Mouse (Mus musculus) ovary, postnatal 36 days (tissue): ENCODE measurements around the gene Dolpp1.
"Not testable (repeated sequence)": the region's sequence is repeated elsewhere in the genome, so short reads cannot be mapped to it uniquely, and the experiment has no call there.

ENCODE experiments used
- DNase-seq: peaks from one replicate; pipeline ENCODE4 v3.0.0; 2022; ENCODE audit warnings: low spot score, mixed read lengths

Gene Dolpp1

DNA sequence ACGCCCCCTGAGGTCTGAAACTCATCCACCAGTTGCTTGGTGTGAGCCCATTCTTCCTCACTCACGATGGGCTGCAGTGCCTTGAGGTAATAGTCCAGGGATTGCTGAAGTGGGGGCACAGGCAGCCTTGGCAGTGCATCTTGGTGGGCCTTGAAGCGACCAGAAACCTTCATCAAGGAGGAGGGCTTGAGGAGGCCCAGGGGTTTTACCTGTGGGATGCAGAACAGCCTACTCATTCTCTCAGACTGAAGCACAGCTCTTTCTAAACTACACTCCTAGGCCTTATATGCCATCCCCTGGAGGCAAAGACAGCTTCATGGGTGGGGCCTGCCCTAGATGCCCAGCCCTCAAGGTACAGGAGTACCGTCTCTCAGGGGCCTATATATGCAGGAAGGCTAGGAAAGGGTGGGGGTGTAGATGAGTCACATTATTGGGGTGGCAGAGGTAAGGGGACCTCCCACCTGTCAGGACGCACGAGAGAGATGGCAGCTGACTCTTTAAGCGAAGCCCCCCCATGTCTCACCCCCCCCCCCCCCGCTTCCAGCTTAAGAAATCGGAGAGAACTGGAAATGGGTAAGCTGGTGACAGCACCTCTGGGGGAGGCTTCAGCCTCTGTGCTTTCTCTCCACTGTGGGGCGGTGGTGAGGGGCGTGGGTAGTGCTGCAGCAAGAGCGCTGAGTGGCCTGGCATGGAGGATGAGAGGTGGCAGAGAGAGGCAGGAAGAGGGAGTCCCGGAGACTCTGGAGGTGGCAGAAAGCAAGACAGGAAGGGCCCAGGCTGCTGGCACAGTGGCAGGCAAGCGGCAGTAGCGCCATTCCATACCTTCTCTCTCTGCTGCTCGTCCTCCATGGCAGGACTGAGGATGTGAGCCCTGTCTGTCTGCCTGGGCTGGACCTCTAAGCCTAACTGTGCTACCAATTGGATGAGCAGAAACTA lies 21.3 kb downstream of the Dolpp1 start:
- no peak for DNase-seq

- DNase-seq = no peak
These were observed 22.0 kb downstream of the Dolpp1 start for GRCm38 (mm10) chr2:30414101-30414500.

GRCm38 (mm10) chr2:30414681-30415080 lies 22.6 kb downstream of the Dolpp1 start:
- no peak for DNase-seq

DNA sequence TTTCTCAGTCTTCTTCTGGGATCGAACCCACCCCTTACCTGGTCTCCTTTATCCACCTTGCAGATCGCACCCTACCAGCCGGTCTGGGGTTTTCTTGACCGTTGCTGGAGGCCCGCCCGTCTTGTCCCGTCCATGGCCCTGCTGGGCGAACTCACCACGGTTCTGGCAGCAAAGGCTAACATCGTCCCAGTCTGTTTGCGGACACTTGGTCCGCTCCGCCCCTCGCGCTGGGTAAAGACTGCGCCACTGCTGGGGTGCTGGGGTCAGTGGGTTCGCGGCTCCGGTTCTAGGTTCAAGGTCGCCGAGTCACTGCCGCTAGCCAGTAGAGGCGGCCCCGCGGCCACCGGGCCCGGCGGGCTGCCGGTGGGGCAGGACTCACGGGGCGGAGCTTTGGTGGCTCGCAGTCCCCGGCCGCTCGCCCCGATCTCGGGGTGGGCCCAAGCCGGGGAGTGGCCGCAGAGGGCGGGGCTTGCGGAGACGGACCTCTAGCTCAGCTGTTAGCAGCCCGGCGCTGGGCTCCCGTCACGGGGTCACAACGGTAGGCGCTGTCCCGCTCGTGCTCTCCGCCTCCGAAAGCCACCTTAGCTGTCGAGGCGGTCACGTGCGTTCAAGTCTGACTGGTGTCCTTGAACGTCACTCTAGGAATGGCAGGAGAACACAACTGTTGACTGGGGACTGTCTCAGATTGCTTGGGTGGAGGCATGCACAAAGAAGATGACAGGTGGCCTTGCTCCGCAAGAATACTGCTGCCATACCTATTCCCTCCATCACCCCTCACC lies 23.3 kb downstream of the Dolpp1 start, which contains the start of gene Crat:
TSS of gene Crat (minus strand) at position 657 of the 779 bp plus-strand sequence.
- DNase-seq = peak; percentile 93

GRCm38 (mm10) chr2:30415936-30416648 lies 24.0 kb downstream of the Dolpp1 start, which contains the start of gene Ptpa:
Ptpa (plus strand) TSS chr2:30416039.
- peak; percentile 93 for DNase-seq

- no peak for DNase-seq
These were observed 24.6 kb downstream of the Dolpp1 start for GRCm38 (mm10) chr2:30416649-30416965.

DNA sequence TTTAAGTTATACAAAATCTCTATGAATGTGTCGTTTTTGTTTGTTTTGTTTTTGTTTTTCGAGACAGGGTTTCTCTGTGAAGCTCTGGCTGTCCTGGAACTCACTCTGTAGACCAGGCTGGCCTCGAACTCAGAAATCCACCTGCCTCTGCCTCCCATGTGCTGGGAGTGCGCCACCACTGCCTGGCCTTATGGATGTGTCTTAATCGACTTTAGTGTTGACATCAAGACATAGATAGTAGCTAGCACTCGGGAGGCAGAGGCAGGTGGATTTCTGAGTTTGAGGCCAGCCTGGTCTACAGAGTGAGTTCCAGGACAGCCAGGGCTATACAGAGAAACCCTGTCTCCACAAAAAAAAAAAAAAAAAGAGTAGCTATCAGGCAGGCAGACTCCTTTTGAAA lies 25.1 kb downstream of the Dolpp1 start:
- DNase-seq = not testable (repeated sequence)

DNA sequence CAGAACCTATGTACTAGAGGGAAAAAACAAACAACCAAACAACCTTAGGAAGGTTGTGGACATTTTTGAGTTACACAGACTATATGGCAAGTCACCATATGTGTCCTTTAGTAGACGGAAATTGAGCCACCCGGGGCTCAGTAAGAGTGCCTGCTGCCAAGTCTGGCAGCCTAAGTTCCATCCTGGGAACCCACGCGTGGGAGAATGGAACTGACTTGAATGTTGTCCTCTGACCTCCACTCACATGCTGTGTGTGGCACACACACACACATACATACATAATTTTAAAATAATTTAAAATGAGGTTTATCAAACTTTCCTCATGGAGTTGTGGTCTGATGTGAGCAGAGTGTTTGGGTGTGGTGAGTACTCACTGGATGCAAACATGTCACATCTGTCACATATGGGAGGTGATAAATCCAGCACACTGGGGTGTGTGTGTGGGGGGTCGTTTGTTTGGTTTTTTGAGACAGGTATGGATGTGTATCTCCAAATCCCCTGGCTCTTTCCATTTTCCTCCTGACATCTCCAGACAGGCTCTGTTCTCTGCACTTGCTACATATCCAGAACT lies 25.6 kb downstream of the Dolpp1 start:
- no peak for DNase-seq

DNA sequence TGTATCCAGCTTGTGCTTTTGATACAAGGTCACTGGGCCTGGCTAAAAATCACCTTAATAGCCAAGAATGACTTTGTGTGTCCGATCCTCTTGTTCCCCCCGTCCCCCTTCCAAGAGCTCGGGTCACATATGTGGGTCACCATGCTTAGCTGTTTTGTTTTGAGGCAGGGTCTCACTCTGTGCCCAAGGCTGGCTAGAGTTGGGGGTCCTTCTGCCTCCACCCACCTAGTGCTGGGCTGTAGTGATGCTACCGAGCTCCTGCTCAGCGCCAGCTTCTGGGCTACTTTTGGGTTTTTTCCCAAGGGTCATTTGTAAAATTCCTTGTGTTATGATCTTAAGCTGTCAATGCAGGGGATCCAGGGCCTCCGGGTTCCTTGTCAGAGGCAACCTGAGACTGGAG lies 26.2 kb downstream of the Dolpp1 start:
- no peak for DNase-seq

DNA sequence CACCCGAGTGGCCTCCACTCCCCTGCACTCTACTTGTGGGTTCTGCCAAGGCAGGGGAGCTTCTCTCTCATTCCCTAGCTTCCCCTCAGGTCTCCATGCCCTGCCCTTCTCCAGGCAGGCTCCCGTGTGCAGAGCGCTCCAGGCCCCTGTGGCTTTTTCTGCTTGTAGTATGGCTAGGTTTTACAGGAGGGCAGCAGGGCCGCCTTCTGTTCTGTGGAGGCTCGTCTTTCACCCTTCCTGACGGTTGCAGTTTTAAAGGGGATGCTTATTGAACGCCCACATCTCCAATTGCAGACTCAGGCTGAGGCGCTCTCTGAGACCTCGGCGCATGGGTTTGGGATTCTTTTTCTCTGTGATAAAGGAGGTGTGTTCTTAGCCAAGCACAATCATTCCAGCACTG lies 27.1 kb downstream of the Dolpp1 start:
- DNase-seq = no peak

DNA sequence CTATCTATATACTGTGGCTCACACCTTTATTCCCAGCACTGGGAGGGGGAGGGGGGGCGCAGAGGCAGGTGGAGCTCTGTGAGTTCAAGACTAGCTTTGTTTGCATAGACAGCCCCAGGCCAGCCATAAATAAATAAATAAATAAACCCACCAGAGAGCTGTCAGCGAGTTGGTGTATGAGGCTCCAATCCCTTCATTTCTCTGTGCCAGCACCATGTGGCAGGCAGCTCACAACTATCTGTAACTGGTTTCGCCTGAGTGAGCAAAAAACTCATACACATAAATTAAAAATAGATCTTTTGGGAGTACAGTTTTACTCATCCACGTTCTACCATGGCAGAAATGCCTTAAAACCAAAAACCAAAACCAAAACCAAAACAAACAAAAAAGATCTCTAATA lies 29.4 kb downstream of the Dolpp1 start:
- DNase-seq = no peak

DNA sequence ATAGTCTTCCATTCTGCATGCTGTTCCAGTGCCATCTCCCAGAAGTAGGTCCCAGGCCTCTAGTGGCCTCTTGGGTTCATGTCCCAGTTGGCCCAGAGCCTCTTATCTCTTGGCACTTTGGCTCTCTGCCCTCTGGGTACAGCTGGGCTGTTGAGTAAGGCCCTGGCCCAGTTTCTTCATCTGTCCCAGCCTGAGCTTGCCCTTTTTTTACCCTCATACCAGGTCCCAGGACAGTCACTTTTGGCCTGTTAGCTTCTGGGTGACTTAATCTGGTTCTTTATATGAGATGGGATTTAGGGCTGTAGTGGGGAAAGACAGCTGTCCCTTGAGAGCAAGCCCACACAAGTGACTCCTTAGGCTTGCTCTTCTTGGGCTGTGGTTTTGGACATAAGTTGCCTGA lies 37.1 kb downstream of the Dolpp1 start:
- DNase-seq = no peak

DNA sequence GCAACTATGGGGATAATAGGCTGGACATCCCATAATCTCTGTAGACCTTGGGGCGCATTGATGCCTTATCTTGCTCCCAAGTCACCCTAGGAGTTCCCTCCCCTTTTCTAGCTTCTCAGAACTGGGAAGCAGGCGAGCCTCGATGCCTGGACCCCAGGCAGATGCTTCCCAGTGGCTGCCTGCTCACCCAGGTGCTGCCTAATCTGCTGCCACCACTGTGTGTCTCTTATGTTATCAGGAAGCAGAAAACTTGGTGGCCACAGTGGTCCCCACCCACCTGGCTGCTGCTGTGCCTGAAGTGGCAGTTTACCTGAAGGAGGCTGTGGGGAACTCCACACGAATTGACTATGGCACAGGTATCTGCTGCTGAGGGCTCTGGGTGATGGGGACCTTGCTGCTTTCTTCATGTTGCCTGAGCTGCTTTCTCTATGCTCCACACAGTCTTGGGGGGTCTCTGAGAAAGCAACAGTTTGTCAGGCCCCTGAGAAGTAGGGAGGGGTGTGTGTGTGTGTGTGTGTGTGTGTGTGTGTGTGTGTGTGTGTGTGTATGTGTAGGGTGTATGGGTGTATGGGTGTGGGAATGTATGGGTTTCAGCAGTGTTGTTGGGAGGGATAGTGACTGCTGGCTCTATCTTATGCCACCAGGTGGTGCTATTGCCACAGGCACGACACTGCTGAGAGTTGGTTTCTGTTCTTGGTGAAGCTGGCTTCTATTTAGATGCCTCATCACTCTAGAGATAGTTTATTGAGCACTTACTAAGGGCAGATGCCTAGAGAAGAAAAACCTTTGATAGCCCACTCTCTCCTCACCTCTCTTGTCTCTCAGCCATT lies 43.5 kb downstream of the Dolpp1 start:
- peak; percentile 57 for DNase-seq

DNA sequence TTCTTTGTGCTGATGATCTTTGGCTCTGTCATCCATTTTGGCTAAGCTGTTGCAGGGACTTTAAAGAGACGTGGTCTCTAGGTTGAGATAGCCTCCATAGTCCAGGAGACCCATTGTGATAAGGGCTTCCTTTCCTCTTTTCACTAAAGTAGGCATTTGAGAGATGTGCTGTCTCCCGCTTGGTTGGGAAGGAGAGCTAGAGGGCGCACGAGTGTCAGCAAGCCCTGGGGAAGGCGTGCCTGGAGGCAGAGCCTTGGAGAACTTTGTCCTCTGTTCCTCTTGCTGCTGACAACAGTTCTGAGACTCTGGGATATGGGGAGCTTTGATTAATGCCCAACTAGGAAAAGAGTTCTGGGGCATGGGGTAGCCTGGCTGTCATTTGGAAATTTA lies 44.1 kb downstream of the Dolpp1 start:
- peak; percentile 63 for DNase-seq

DNA sequence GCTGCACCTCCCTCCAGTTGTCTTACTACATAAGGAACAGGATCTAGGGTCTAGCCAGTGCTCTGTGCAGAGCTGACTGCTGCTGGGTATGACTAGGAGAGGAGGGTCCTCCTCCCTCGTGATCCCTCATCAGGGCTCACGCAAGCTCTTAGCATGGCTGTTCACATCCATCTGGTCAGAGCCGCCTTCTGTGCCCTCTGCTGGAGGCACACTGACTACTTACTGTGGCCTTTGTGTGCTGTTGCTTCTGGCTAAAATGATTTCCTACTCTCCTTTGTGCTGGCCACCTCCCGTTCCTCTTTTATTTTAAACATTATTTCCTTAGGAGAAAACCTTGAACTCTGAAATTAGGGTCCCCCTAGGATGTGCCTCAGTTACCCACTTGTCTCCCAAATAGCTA lies 44.8 kb downstream of the Dolpp1 start:
- no peak for DNase-seq

- no peak for DNase-seq
These were observed 45.7 kb downstream of the Dolpp1 start for GRCm38 (mm10) chr2:30437791-30438190.

DNA sequence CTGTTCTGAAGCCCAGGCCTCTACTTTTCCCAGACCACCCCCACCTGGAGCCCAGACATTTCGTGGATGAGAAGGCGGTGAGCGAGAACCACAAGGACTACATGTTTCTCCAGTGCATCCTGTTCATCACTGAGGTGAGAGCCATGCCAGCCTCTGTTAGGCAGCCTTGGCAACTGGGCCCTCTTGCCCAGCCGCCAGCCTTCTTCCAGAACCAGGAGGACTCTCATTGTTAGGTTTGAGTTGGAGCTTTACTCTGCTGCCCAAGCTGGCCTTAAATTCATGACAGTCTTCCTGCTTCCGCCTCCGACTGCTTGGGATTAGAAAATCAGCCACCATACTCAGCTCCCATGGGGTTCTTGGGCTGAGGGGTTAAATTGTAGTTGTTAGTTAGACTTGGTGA lies 47.6 kb downstream of the Dolpp1 start:
- no peak for DNase-seq

GRCm38 (mm10) chr2:30440211-30440700 lies 48.2 kb downstream of the Dolpp1 start:
- no peak for DNase-seq

- DNase-seq = peak; percentile 73
These were observed 48.9 kb downstream of the Dolpp1 start for GRCm38 (mm10) chr2:30440701-30441517.
